Mouse (Mus musculus): ENCODE measurements around the gene Dhdh. TPM values are rescaled to one million over a fixed set of nuclear protein-coding genes. Genes with fewer than 3 reads are reported as not detected.
"Not testable (repeated sequence)": the region's sequence is repeated elsewhere in the genome, so short reads cannot be mapped to it uniquely, and the experiment has no call there.

The Dhdh gene
- polyA plus RNA-seq, 1 experiment from 2014 or later, result 3.6 TPM

GRCm38 (mm10) chr7:45484985-45485384 is 3.6 kb downstream of the Dhdh start:
- H3K36me3 ChIP-seq; ATAC-seq; H3K27me3 ChIP-seq; H3K4me2 ChIP-seq (replicated peaks); H3K9ac ChIP-seq (replicated peaks); H3K27ac ChIP-seq; H3K9me3 ChIP-seq; H3K4me3 ChIP-seq (replicated peaks): not testable (repeated sequence)
- peaks cover 17% of the 10 kb centered on the region for H3K4me1 ChIP-seq (replicated peaks)
- WGBS, result 94% methylated on average over 5 of the region's 5 CpGs

- Histone ChIP-seq H3K36me3 (no peaks in the 10 kb centered on the region), H3K9ac (replicated peaks) (no peak overlapping the region), H3K4me3 (replicated peaks) (no peak overlapping the region), H3K27ac (no peak overlapping the region), H3K27me3 (no peaks in the 10 kb centered on the region), H3K9me3 (no peaks in the 10 kb centered on the region), H3K4me1 (replicated peaks) (no peaks in the 10 kb centered on the region), H3K4me2 (replicated peaks) (no peak overlapping the region)
- ATAC-seq, result no peak
- WGBS, result 100% methylated on average over 1 of the region's 1 CpGs
Measured at GRCm38 (mm10) chr7:45482166-45482565, 6.4 kb downstream of the Dhdh start.

GRCm38 (mm10) chr7:45481374-45481927 is 7.2 kb downstream of the Dhdh start, which contains the start of gene Tulp2:
Gene Tulp2, plus strand, starts transcription at chr7:45481877.
- no peak within 1 kb of the TSS for H3K9ac ChIP-seq (replicated peaks)
- ATAC-seq, result peak; percentile 89
- WGBS, result 52% methylated on average over 15 of the region's 15 CpGs
- no peaks in the 10 kb centered on the region for H3K4me1 ChIP-seq (replicated peaks)
- H3K4me3 ChIP-seq (replicated peaks), result no peak within 1 kb of the TSS
- H3K36me3 ChIP-seq, result no peaks in the 10 kb centered on the region
- H3K27ac ChIP-seq, result no peak within 1 kb of the TSS
- H3K9me3 ChIP-seq, result no peaks in the 10 kb centered on the region
- H3K4me2 ChIP-seq (replicated peaks), result no peak within 1 kb of the TSS
- H3K27me3 ChIP-seq, result no peaks in the 10 kb centered on the region

- not testable (repeated sequence) for H3K27ac ChIP-seq; H3K36me3 ChIP-seq; ATAC-seq; H3K9ac ChIP-seq (replicated peaks); H3K27me3 ChIP-seq; H3K4me2 ChIP-seq (replicated peaks); H3K9me3 ChIP-seq; H3K4me1 ChIP-seq (replicated peaks); H3K4me3 ChIP-seq (replicated peaks)
- 82% methylated on average over 4 of the region's 4 CpGs for WGBS
Measured at GRCm38 (mm10) chr7:45480310-45480709, 8.3 kb downstream of the Dhdh start.

GRCm38 (mm10) chr7:45478774-45479173 is 9.8 kb downstream of the Dhdh start:
- no peaks in the 10 kb centered on the region for H3K27me3 ChIP-seq
- no peak for ATAC-seq
- no peaks in the 10 kb centered on the region for H3K36me3 ChIP-seq
- no peak overlapping the region for H3K4me3 ChIP-seq (replicated peaks)
- H3K9ac ChIP-seq (replicated peaks), result no peak overlapping the region
- 94% methylated on average over 7 of the region's 7 CpGs for WGBS
- H3K4me2 ChIP-seq (replicated peaks), result no peak overlapping the region
- no peaks in the 10 kb centered on the region for H3K4me1 ChIP-seq (replicated peaks)
- no peak overlapping the region for H3K27ac ChIP-seq
- no peaks in the 10 kb centered on the region for H3K9me3 ChIP-seq

- no peak for ATAC-seq
Measured at GRCm38 (mm10) chr7:45477003-45477402, 11.6 kb downstream of the Dhdh start.

GRCm38 (mm10) chr7:45476453-45476852 is 12.2 kb downstream of the Dhdh start:
- no peaks in the 10 kb centered on the region for H3K4me1 ChIP-seq (replicated peaks)
- no peaks in the 10 kb centered on the region for H3K9me3 ChIP-seq
- H3K27me3 ChIP-seq, result no peaks in the 10 kb centered on the region
- no peak for ATAC-seq
- H3K4me3 ChIP-seq (replicated peaks), result no peak overlapping the region
- no peaks in the 10 kb centered on the region for H3K36me3 ChIP-seq
- H3K9ac ChIP-seq (replicated peaks), result no peak overlapping the region
- WGBS, result 56% methylated on average over 1 of the region's 1 CpGs
- H3K4me2 ChIP-seq (replicated peaks), result no peak overlapping the region
- H3K27ac ChIP-seq, result no peak overlapping the region

More at GRCm38 (mm10) chr7:45477003-45477402, 11.6 kb downstream of the Dhdh start:
- Histone ChIP-seq H3K4me1 (replicated peaks) (no peaks in the 10 kb centered on the region), H3K4me3 (replicated peaks) (no peak overlapping the region), H3K36me3 (no peaks in the 10 kb centered on the region), H3K4me2 (replicated peaks) (no peak overlapping the region), H3K27me3 (no peaks in the 10 kb centered on the region), H3K9ac (replicated peaks) (no peak overlapping the region), H3K27ac (no peak overlapping the region), H3K9me3 (no peaks in the 10 kb centered on the region)
- WGBS, result 17% methylated on average over 3 of the region's 3 CpGs

DNA sequence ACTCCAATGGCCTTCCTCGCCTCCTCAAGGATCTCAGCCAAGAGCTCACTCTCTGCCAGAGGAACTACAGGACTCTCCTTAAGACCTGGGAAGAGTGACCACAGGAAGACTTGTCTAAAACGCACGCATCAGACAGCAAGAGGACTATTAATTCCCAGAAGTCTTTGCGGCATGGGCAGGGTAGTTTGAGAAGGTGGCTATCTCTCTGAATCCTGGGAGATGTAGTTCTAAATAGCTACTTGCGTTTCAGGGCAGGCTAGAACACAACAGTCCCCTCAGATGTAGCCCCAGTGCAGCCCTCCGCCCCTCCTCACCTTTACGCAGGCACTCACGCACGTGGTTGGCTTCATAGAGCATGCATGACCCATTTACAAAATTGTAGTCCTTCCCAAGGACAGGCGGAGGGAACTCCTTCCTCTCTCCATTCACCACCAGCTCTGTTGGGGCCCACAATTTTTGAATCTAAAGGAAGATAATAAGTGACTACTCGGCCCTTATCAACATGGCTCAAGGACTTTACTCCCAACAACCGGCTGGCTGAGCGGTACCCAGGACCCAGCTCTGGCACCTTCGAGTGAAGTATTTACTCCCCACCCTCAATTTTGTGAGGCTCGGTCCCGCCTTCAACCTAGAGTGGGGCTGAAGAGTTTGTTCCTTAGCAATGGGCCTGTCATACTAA is 13.2 kb downstream of the Dhdh start:
- peak overlapping the region; percentile 21; the same call in 1 of the 2 replicates for H3K4me2 ChIP-seq (replicated peaks)
- no peak overlapping the region for H3K9ac ChIP-seq (replicated peaks)
- 72% methylated on average over 16 of the region's 16 CpGs for WGBS
- H3K27ac ChIP-seq, result no peak overlapping the region
- no peaks in the 10 kb centered on the region for H3K27me3 ChIP-seq
- no peak overlapping the region for H3K4me3 ChIP-seq (replicated peaks)
- H3K36me3 ChIP-seq, result no peaks in the 10 kb centered on the region
- ATAC-seq, result 0 out of 2 replicates have a peak, but pooled peaks have one; percentile 43
- no peaks in the 10 kb centered on the region for H3K9me3 ChIP-seq
- H3K4me1 ChIP-seq (replicated peaks), result no peaks in the 10 kb centered on the region

- no peak overlapping the region for H3K4me3 ChIP-seq (replicated peaks)
- peaks cover 9% of the 10 kb centered on the region for H3K4me1 ChIP-seq (replicated peaks)
- H3K4me2 ChIP-seq (replicated peaks), result no peak overlapping the region
- H3K9me3 ChIP-seq, result no peaks in the 10 kb centered on the region
- H3K36me3 ChIP-seq, result no peaks in the 10 kb centered on the region
- ATAC-seq, result no peak
- H3K9ac ChIP-seq (replicated peaks), result no peak overlapping the region
- no peaks in the 10 kb centered on the region for H3K27me3 ChIP-seq
- WGBS, result 8% methylated on average over 3 of the region's 3 CpGs
- H3K27ac ChIP-seq, result no peak overlapping the region
Measured at GRCm38 (mm10) chr7:45470869-45471268, 17.7 kb downstream of the Dhdh start.

DNA sequence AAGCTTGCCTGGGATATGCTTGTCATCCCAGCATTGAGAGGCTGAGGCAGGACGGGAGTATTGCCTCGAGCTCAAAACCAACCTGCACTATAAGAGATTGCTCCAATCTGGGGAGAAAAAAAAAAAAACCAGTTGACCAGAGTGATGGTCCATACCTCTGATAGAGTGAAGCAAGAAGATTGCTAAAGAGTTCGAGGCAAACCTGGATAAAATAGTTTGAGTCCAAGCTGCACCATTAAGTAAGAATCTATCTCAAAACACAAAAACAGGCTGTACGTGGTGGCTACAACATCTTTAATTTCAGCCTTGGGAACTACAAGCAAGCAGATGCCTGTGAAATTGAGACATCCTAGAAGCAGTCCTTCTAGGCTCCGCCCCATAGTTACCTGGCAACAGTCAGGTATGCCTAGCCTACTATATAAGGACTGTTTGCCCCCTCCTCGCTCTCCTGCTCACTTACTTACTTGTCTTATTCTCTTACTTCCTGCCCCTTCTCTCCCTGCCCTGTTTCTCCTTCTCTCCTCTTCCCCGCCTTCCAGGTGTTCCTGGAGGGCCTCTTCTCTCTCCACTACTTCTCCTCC is 21.4 kb downstream of the Dhdh start:
- ATAC-seq, result no peak
- peaks cover 22% of the 10 kb centered on the region for H3K4me1 ChIP-seq (replicated peaks)

DNA sequence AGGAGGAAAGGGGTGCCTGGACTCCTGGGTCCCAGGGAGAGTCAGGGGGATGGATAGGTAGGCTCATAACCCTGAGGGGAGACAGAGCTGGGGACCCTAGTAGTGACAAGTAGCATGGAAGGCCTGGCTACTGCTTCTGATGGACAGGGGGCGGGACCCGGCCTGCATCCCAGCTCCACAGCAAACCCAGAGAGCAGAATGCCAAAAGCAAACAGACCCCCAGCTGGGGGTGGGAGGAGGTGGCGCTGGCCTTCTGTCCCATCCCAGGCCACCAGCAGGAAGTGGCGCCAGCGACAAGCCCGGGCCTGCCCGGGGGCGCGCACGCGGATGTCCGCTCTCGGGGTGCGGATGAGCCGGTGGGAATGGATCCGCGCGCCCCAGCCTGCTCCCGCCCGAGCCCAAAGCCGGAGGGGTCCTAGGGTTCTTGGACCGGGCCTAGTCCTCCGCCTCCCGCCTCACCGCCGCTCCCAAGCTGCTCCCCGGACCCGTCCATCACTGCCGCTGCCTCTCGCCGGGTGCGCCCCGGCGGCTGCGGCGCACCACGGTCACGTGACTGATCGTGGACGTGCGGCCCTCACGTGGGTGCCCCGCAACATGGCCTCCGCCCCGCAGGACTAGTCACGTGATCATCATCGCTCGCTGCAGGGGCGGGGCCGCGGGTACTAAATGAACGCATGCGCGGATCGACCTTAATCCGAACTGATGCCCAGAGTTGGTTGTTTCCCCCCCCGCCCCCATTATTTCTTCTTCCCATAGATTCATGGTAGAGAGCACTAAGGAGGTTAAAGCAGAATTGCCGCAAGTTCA is 22.1 kb downstream of the Dhdh start, which contains the start of gene Bax:
TSS of gene Bax (minus strand) at position 616 of the 807 bp plus-strand sequence.
- peak within 1 kb of the TSS; percentile 88 for H3K4me2 ChIP-seq (replicated peaks)
- no peaks in the 10 kb centered on the region for H3K9me3 ChIP-seq
- no peaks in the 10 kb centered on the region for H3K27me3 ChIP-seq
- peak within 1 kb of the TSS; percentile 91 for H3K9ac ChIP-seq (replicated peaks)
- H3K4me3 ChIP-seq (replicated peaks), result peak within 1 kb of the TSS; percentile 87
- H3K27ac ChIP-seq, result peak within 1 kb of the TSS; percentile 82
- ATAC-seq, result peak; percentile 89
- H3K4me1 ChIP-seq (replicated peaks), result peaks cover 28% of the 10 kb centered on the region
- under 1% methylated on average over 57 of the region's 58 CpGs for WGBS
- peaks cover 34% of the 10 kb centered on the region for H3K36me3 ChIP-seq

More for the DNA sequence above, 21.4 kb downstream of the Dhdh start:
- H3K4me2 ChIP-seq (replicated peaks), result peak overlapping the region; percentile 88
- H3K4me3 ChIP-seq (replicated peaks), result peak overlapping the region; percentile 87
- 0 out of 2 replicates have a peak overlapping the region, but pooled peaks have one; percentile 47 for H3K9ac ChIP-seq (replicated peaks)
- no peaks in the 10 kb centered on the region for H3K9me3 ChIP-seq
- H3K36me3 ChIP-seq, result peaks cover 28% of the 10 kb centered on the region
- 41% methylated on average over 7 of the region's 7 CpGs for WGBS
- H3K27ac ChIP-seq, result no peak overlapping the region
- H3K27me3 ChIP-seq, result no peaks in the 10 kb centered on the region

- peak overlapping the region; percentile 88 for H3K4me2 ChIP-seq (replicated peaks)
- H3K4me1 ChIP-seq (replicated peaks), result peaks cover 36% of the 10 kb centered on the region
- ATAC-seq, result no peak
- H3K27ac ChIP-seq, result no peak overlapping the region
- H3K27me3 ChIP-seq, result no peaks in the 10 kb centered on the region
- peak overlapping the region; percentile 87 for H3K4me3 ChIP-seq (replicated peaks)
- H3K9me3 ChIP-seq, result no peaks in the 10 kb centered on the region
- 87% methylated on average over 9 of the region's 9 CpGs for WGBS
- H3K9ac ChIP-seq (replicated peaks), result peak overlapping the region; percentile 91
- H3K36me3 ChIP-seq, result peaks cover 35% of the 10 kb centered on the region
Measured at GRCm38 (mm10) chr7:45465549-45465948, 23.1 kb downstream of the Dhdh start.

All from midbrain, embryonic 13.5 days (tissue).